Mouse (Mus musculus): ENCODE results near the gene Olfr112.
"Not testable (repeated sequence)": the region's sequence is repeated elsewhere in the genome, so short reads cannot be mapped to it uniquely, and the experiment has no call there.

Olfr112 gene

DNA sequence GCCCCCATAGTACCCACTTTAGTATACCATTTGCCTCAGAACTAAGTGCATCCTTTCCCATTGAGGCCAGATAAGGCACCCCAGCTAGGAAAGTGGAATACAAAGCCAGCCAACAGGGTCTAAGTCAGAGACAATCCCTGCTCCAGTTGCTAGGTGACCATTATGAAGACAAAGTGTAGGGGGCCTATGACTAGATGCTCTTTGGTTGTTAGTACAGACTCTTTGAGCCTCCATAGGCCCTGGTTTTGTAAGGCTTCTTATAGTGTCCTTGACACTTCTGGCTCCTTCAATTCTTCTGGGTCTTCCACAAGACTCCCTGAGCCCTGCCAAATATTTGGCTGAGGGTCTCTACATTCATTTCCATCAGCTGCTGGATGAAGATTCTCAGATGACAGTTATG lies at the start of gene Olfr112:
Olfr112 (minus strand) TSS at position 101 of the 400 bp plus-strand sequence.
- DNase-seq (ENCODE audit: low spot score), result no peak

DNA sequence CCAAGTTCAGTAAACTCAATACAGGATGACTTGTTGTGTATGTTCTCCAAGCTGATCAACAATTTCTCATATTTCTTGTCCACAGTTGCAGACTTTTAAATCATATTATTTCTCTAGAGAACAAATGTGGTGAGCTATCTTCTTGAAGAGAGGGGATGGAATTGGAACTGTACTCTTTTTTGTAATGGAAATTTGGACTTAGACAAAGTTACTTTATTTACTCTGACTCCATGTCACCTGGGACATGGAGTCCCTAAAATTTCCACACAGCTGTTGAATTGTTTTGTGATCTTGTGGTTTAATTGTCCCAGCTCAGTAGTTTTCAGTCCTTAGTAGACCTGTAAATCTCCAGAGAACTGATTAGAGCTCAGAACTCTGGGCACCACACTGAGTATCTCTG lies 23.4 kb upstream of the Olfr112 start, which contains the start of gene Olfr114:
Olfr114 (minus strand) TSS at position 101 of the 400 bp plus-strand sequence.
- DNase-seq (ENCODE audit: low spot score), result no peak

DNA sequence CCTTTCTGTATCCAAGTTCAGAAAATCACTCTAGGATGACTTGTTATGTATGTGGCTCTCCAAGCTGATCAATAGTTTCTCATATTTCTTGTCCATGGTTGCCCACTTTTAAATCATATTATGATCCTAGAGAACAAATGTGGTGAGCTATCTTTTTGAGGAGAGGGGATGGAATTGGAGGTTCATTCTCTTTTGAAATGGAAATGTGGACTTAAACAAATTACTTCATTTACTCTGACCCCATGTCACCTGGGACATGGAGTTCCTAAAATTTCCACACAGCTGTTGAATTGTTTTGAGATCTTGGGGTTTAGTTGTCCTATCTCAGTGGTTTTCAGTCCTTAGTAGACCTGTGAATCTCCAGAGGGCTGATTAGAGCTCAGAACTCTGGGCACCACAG lies 8.3 kb upstream of the Olfr112 start, which contains the start of gene Olfr113:
Olfr113 (minus strand) TSS at position 101 of the 400 bp plus-strand sequence.
- no peak for DNase-seq (ENCODE audit: low spot score)

DNA sequence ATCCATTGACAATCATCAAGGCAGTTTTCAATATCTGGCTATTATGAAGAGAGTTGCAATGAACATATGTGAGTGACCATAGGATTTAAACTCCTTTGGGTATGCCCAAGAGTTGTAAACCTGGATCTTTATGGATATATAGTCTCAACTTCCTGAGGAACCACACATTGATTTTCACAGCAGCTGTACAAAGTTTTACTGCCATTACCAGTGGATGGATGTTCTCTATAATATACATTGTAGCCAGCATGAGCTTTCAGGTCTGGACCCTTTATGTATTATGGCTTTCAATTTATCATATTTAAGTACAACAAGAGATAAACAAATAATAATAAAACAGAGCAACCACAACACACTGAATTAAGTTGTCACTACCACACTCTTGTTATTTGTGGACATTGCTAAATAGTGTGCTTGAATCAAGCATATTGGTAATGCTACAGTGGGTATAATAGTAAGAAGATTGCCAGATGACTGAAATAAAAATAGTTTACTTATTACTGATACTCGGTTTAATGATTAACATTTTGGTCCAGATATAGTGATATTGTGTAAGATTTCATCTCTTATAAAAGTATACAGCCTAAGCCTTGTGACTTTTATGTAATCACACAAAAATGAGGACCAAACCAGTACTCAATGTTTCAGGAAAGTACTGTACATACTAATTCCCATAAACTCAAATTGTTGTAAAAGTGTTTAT lies 10.2 kb downstream of the Olfr112 start:
- no peak for DNase-seq (ENCODE audit: low spot score)

DNA sequence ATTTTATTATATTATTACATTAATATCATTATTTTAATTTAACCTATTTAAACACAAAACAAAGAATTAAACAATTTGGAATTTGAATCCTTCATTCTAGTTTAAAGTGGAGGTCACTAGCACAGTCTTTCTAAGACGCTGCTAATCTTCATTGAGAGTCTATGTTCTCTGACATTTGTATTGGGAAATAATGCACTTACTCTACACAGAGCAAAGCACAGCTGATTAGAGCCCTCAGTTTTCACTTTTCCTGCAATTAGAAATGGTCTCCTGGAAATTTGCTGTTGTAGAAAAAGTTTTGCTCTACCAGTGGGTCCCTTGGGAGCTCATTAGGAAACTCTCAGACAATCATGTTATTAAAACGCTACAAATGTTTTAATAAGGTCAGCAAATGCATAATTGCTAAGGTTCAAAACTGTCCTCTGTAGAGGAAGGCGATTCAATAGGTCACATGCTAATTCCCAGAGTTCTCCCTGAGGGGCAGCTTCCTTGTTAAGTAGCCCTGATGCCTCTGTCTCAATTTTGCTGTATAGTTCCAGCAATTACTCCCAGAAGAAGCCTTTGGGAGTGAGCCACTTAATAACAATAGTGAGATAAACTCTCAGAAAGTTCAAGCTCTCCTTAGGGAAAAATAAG lies 25.3 kb downstream of the Olfr112 start:
- no peak for DNase-seq (ENCODE audit: low spot score)

DNA sequence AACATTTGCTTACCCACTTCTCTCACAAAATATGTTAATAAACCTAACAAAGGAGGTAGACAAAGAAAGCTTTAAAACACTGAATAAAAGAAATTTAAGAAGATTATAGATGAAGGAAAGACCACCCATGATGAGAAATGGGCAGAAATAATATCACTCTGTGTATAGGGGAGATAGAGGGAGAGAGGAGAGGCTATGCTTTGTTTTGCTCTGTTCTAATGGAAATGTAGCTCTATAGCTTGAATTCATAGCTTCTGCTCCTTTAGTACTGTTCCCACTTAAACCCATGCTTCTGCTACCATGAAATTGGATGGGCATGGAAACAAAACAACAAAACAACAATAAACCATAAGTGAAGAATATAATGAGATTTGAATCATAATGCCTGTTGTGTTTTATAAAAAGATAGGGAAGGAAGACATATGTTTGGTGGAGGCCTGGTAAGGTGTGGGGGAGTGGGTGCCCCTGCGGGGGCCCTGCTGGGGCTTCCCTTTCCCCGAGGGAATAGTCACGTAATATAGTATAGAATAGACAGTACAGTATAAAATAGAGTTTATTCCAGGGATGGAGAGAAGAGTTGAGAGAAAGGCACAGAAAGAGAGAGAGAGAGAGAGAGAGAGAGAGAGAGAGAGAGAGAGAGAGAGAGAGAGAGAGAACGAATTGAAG lies 27.7 kb downstream of the Olfr112 start:
- DNase-seq (ENCODE audit: low spot score), result no peak

DNA sequence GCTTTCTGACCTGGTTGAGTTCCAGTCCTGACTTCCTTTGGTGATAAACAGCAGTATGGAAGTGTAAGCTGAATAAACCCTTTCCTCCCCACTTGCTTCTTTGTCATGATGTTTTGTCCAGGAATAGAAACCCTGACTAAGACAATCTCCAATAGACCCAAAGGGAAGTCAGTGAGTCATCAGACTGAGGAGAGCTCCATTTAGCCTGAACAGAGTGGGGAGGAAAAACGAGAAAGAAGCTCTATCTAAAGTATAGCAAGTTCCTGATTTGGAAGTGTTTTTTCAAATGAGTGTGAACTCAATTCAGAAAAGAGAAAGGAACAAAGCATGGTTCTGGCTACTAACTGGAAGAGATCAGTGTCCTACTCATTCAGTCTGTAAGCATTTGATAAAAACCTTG lies 30.8 kb downstream of the Olfr112 start:
- DNase-seq (ENCODE audit: low spot score), result not testable (repeated sequence)

DNA sequence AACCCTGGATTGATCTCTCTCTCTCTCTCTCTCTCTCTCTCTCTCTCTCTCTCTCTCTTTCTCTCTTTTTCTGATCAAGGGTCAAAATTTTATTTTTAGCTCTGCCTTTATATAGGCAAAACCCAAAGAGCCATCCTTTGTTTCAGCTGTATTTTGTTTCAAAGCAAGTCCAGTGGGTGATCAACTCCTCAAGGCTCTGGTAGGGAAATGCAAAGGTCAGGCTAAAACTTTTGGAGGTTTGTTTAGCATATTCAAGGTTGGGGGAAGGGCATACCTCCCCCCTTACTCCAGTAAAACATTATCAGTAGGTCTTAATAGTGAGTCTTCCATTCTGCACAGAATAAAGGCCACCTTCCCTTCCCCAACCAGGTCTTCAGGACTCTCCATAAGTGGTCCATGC lies 34.1 kb downstream of the Olfr112 start:
- no peak for DNase-seq (ENCODE audit: low spot score)

DNA sequence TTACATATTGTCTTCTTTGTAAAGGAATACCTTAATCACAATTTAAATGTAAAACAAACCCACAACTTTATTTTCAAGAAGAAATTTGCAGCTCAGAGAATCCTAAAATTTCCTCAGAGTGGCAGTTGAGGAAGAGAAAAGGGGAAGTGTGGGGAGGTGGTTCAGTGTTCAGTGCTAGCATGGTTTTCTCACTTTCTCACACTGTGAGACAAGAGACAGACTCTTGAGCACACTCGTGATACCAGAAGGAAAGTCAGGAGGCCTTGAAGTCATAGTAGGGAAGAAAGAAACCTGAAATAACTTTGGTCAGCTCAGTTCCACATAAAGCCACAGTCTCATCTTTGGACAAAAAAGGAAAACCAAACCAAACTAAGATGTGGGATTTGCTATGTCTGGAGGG lies 43.8 kb downstream of the Olfr112 start:
- DNase-seq (ENCODE audit: low spot score), result not testable (repeated sequence)

DNA sequence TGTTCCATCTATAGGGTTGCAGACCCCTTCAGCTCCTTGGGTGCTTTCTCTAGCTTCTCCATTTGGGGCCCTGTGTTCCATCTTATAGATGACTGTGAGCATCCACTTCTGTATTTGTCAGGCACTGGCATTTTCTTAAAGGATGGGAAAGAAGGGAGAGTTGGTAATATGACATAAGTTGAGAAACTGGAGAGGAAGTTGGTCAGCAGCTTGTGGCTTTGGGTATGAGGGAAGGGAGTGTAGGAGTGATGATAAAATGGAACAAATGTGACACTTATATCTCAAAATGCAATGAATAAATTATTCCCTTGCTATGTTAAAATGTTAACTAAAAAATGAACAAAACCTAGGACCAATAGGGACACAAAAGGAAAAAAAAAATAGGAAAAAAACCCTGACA lies 44.6 kb downstream of the Olfr112 start:
- DNase-seq (ENCODE audit: low spot score), result not testable (repeated sequence)
